Mouse (Mus musculus) stomach, postnatal 0 days (tissue): Measurements from ENCODE around the gene Fgf13.

Experiments
- CTCF ChIP-seq: IDR thresholded peaks from 2 replicates; pipeline ENCODE4 v1.5.1; 2016; ENCODE audit warnings: antibody characterized with exemption, low read depth, mild to moderate bottlenecking, moderate library complexity
- EP300 ChIP-seq: optimal IDR thresholded peaks from 2 replicates; pipeline ENCODE3; 2016; ENCODE audit warnings: antibody characterized with exemption

DNA sequence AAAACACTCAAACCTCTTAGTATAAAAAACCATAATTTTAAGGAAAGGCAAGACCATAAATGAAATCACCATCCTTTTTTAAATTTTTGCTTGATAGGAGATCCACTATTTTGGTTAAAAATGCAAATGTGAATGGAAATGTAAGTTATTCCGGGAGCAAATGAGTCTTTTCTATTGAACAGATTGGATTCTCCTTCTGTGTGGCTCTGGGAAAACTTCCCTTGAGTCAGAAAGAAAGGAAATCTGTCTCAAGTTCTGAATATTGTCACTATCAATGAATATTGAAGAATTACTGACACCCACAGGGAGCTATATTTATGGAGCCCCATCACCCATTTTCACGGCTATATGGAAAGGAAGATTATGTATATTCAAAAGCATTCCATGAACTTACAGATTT, 401.1 kb downstream of the Fgf13 start:
- TF ChIP-seq CTCF, result no peak
- TF ChIP-seq EP300, result no peak
